Mouse (Mus musculus) liver, adult 2 months (tissue): Measurements from ENCODE around the gene Ntn4.

Experiments
- CTCF ChIP-seq: fragments of 200-500 bp; IDR thresholded peaks from 2 replicates; pipeline ENCODE4 v1.5.1; 2011; ENCODE audit warnings: low read depth, low read length, control low read depth
- POLR2A ChIP-seq: fragments of 200-500 bp; IDR thresholded peaks from 2 replicates; pipeline ENCODE4 v1.6.1; 2011; ENCODE audit warnings: low read length, control low read depth; ENCODE audit not compliant: insufficient read depth; ENCODE audit errors: extremely low read depth

DNA sequence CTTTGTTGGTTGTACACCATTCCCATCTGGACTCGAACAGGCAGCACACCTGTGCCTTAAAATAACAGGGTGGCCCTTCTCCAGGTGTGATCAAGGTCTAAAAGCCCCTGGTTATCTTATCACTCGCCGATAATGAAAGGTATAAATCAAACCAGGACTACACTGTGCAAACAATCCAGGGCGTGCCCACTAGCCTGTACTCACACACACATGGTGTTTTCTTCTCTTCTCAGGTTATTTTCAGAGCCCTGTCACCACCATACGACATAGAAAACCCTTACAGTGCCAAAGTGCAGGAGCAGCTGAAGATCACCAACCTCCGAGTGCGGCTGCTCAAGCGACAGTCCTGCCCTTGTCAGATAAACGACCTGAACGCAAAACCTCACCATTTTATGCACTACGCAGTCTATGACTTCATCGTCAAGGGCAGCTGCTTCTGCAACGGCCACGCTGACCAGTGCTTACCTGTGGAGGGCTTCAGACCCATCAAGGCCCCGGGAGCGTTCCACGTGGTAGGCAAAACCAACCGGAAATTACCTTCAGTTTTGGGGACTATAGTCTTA is 41.8 kb downstream of the Ntn4 start:
- TF ChIP-seq CTCF (no peak), POLR2A (no peak)
